Mouse (Mus musculus) heart, adult 2 months (tissue): ENCODE measurements around the gene Ttc39d. TPM values are rescaled to one million over a fixed set of nuclear protein-coding genes. Genes with fewer than 3 reads are reported as not detected.

Experiments used
- DNase-seq, 2 experiments: peaks; one replicate each; pipeline ENCODE4 v3.0.0; 2021
- H3K27ac ChIP-seq: fragments of 200-600 bp; 2 replicates; pipeline ENCODE4 v1.8.1; 2022
- H3K27me3 ChIP-seq: fragments of 200-500 bp; 2 replicates; pipeline ENCODE4 v1.6.1; 2012; ENCODE audit warnings: mild to moderate bottlenecking, low read length, inconsistent platforms, mixed read lengths; ENCODE audit not compliant: control insufficient read depth, insufficient read depth
- H3K36me3 ChIP-seq: fragments of 200-500 bp; 2 replicates; pipeline ENCODE4 v1.6.1; 2012; ENCODE audit warnings: low read length, inconsistent platforms; ENCODE audit not compliant: control insufficient read depth, insufficient read depth
- H3K4me1 ChIP-seq: fragments of 200-500 bp; 2 replicates; pipeline ENCODE4 v1.6.1; 2011; ENCODE audit warnings: low read length; ENCODE audit not compliant: control insufficient read depth, insufficient read depth
- H3K4me3 ChIP-seq: fragments of 200-600 bp; 2 replicates; pipeline ENCODE4 v1.8.1; 2022
- H3K79me2 ChIP-seq: fragments of 200-500 bp; replicated peaks from 2 replicates; pipeline ENCODE4 v1.6.1; 2012; ENCODE audit warnings: mild to moderate bottlenecking, inconsistent platforms, low read length, moderate library complexity, mixed read lengths; ENCODE audit not compliant: control insufficient read depth, insufficient read depth
- H3K9ac ChIP-seq: fragments of 200-500 bp; 2 replicates; pipeline ENCODE4 v1.6.1; 2012; ENCODE audit warnings: low read depth, mild to moderate bottlenecking, control low read depth, inconsistent platforms, low read length, mixed read lengths
- CTCF ChIP-seq: fragments of 200-600 bp; IDR thresholded peaks from 2 replicates; pipeline ENCODE4 v1.8.1; 2022; ENCODE audit warnings: antibody characterized with exemption, mild to moderate bottlenecking, moderate library complexity
- EP300 ChIP-seq: fragments of 200-500 bp; IDR thresholded peaks from 2 replicates; pipeline ENCODE4 v1.6.1; 2011; ENCODE audit warnings: low read depth, low read length, control low read depth; ENCODE audit not compliant: insufficient read depth
- POLR2A ChIP-seq: fragments of 200-500 bp; IDR thresholded peaks from 2 replicates; pipeline ENCODE4 v1.6.1; 2011; ENCODE audit warnings: mild to moderate bottlenecking, low read depth, low read length, control low read depth; ENCODE audit not compliant: insufficient read depth
- WGBS: fragments of 180-500 bp; shearing (Covaris S2); methylation state at CpG from one replicate; pipeline ENCODE4 v1.1.7; 2018; 5-methylcytosine and 5-hydroxymethylcytosine counted together
- intact Hi-C: fragments of 180-260 bp; cut with DNase I; formaldehyde crosslinking; loops from one replicate; pipeline ENCODE4 v1.15.1; 2025
- polyA plus RNA-seq: library from polyadenylated mRNA; depleted of rRNA; stranded (reverse); fragments of >200 nt; gene quantifications from 2 replicates; pipeline ENCODE4 v1.2.3, GENCODE M21; 2012
- total RNA-seq, 2 experiments: library from RNA; stranded (reverse); gene quantifications; 2 replicates each; pipeline ENCODE4 v1.2.3; 2021

Ttc39d gene
- total and polyA plus RNA-seq, 3 experiments = 0.10 to 0.18 TPM; not detected in 1

DNA sequence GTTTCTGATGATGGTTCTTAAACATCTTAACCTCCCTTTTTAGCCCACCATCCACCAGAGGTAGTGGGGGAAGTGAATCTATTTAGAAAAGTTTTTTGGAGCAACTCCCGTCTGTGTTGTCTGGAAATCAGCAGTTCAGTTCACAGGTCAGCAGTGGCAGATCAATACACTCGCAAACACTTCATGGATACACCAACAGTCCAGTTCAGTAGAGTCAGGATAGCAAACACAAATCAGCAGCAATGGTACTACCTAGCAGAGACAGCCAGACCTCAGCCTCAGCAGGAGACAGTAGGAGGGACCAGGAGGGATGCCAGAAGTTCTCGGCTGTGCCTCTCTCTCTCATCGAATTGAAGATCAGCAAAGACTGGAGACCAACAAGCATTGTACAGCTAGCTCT is 35.3 kb upstream of the Ttc39d start:
- TF ChIP-seq POLR2A (no peak), CTCF (no peak), EP300 (no peak)
- Histone ChIP-seq H3K4me1 (peaks cover 7% of the 10 kb centered on the region), H3K4me3 (no peak overlapping the region), H3K27me3 (no peaks in the 10 kb centered on the region), H3K79me2 (no peaks in the 10 kb centered on the region), H3K27ac (no peak overlapping the region), H3K36me3 (no peaks in the 10 kb centered on the region), H3K9ac (no peak overlapping the region)
- WGBS = 89% methylated on average over 4 of the region's 4 CpGs
- intact Hi-C loops = no loop called here
- DNase-seq = no peak

DNA sequence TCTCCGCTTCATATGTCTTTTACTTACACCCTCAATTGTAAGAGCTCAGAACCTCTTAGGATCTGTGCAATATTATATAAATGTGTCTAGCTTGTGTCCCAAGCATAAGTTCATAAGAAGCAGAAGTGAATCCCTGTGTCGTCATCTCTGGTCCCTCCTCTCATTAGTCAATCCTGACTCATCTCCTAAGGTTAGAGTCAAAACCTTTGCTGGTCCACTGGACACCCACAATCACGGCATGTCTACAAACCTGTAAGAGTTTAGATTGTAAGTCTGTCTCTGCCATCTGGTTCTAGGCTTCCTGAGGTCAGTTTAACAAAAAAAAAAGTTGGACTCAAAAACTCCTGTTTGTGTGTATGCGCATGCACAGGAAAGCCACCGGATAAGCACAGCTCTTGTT is 34.5 kb upstream of the Ttc39d start:
- Histone ChIP-seq H3K36me3 (no peaks in the 10 kb centered on the region), H3K4me1 (peaks cover 5% of the 10 kb centered on the region), H3K27ac (no peak overlapping the region), H3K4me3 (no peak overlapping the region), H3K79me2 (no peaks in the 10 kb centered on the region), H3K9ac (no peak overlapping the region), H3K27me3 (no peaks in the 10 kb centered on the region)
- DNase-seq = no peak
- WGBS = 54% methylated on average over 5 of the region's 5 CpGs
- intact Hi-C loops = no loop called here
- TF ChIP-seq EP300 = no peak
- TF ChIP-seq POLR2A = no peak
- TF ChIP-seq CTCF = no peak

DNA sequence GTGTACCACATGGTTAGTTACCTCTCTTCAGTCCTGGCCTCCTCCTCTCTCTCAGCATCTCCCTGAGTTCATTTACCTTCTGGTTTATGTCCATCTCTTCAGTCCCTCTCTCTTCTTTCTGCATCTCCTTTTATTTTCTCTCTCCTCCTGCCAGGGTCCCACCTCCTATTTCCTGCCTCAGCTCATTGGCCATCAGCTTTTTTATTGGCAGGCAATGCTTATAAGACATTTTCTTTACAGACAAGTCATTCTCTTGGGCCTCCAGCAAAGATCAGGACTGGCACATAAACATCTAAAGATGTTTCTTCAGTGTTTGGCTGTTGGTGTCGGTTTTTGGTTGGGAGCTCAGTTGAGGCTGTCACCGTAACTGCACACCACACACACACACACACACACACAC is 33.6 kb upstream of the Ttc39d start:
- TF ChIP-seq EP300 (no peak), CTCF (no peak), POLR2A (no peak)
- WGBS = 98% methylated on average over 2 of the region's 2 CpGs
- no peaks in the 10 kb centered on the region for H3K36me3 ChIP-seq
- no peaks in the 10 kb centered on the region for H3K27me3 ChIP-seq
- no peaks in the 10 kb centered on the region for H3K79me2 ChIP-seq
- intact Hi-C loops = no loop called here
- no peak for DNase-seq
- no peak overlapping the region for H3K9ac ChIP-seq
- no peak overlapping the region for H3K4me3 ChIP-seq
- peaks cover 3% of the 10 kb centered on the region for H3K4me1 ChIP-seq
- no peak overlapping the region for H3K27ac ChIP-seq

DNA sequence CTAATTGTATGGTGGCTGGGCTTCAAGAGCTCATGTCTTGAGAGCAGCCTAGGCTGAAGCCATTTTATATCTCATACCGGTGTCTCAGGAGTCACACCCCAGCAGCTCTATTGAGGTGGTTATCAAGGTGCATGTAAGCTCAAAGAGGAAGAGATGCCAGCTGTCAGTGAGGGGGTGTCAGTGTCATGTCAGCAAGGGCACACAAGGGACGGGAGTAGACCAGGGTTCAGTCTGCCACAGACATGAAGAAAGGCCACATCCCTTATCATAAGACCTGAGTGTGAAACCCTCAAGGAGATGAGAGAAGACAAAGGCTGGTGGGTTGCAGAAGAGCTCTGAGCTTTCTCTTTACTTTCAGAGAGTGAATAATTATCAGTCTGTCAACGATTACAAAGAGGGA is 33.1 kb upstream of the Ttc39d start:
- intact Hi-C loops = no loop called here
- Histone ChIP-seq H3K4me3 (no peak overlapping the region), H3K27ac (no peak overlapping the region), H3K36me3 (no peaks in the 10 kb centered on the region), H3K9ac (no peak overlapping the region), H3K4me1 (peaks cover 3% of the 10 kb centered on the region), H3K27me3 (no peaks in the 10 kb centered on the region), H3K79me2 (no peaks in the 10 kb centered on the region)
- WGBS = 73% methylated on average over 3 of the region's 3 CpGs
- DNase-seq = no peak
- TF ChIP-seq POLR2A = no peak
- no peak for TF ChIP-seq CTCF
- no peak for TF ChIP-seq EP300

DNA sequence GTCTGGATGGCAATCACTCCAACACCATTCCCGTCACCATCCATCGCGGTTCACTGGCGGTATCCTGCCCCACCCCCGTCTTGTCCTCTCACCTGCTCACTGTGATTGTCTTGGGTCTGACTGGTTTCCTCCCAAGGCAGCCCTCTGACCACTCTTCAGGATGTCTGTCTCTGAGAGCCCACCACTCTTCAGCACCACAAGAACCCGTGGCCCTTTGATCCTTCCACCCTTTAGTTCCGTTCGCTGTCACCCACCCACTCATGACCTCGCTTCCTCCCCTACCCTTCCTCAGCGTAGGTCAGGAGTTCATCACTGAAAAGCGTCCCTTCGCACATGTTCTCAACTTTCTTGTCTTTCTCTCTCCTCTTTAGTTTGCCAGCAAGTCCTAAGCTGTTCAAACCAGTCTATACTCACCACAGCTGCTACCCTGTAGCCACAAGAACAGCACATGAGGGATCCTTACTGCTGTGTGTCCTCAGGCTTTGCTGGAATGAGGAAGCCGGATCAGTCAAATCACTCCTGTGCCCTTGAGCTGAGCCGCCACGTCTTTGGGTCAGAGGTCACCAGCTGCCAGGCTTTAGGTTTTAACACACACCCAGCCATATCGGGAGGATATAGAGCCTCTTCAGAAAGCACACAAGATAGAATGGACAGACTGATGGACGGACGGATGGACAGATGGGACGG is 32.4 kb upstream of the Ttc39d start:
- Histone ChIP-seq H3K9ac (no peak overlapping the region), H3K79me2 (no peaks in the 10 kb centered on the region), H3K4me3 (no peak overlapping the region), H3K4me1 (peaks cover 3% of the 10 kb centered on the region), H3K27ac (no peak overlapping the region), H3K27me3 (no peaks in the 10 kb centered on the region), H3K36me3 (no peaks in the 10 kb centered on the region)
- DNase-seq = no peak
- intact Hi-C loops = loop anchor here (5.0 kb wide), 1 partner anchor 48 kb away; the partner anchor contains the start of gene Galm
- no peak for TF ChIP-seq POLR2A
- no peak for TF ChIP-seq CTCF
- TF ChIP-seq EP300 = no peak
- WGBS = 71% methylated on average over 19 of the region's 19 CpGs

DNA sequence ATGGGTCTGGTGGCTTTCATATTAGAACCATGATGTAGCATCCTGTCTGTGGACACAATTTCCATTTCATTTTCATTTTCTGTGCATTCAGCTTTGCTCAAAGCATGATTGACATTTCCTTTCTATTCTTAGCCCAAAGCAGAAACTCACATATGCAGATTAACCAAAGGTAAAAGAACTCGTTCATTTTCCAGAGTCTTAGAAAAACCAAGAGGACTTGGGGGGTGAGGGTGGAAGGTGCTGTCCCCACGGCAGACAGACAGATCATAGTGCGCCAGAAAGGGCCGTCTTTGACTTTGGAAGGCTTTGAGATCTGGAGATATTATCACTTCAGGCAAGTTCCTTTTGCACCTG is 31.9 kb upstream of the Ttc39d start:
- peaks cover 3% of the 10 kb centered on the region for H3K4me1 ChIP-seq
- 81% methylated on average over 4 of the region's 4 CpGs for WGBS
- no peaks in the 10 kb centered on the region for H3K79me2 ChIP-seq
- DNase-seq = no peak
- no peak for TF ChIP-seq POLR2A
- TF ChIP-seq EP300 = no peak
- no peak for TF ChIP-seq CTCF
- no peaks in the 10 kb centered on the region for H3K27me3 ChIP-seq
- no peak overlapping the region for H3K27ac ChIP-seq
- H3K4me3 ChIP-seq = no peak overlapping the region
- no peak overlapping the region for H3K9ac ChIP-seq
- no peaks in the 10 kb centered on the region for H3K36me3 ChIP-seq
- intact Hi-C loops = loop anchor here (5.0 kb wide), 1 partner anchor 48 kb away; the partner anchor contains the start of gene Galm
